Mouse (Mus musculus): ENCODE results near the gene Fmnl3.

DNA sequence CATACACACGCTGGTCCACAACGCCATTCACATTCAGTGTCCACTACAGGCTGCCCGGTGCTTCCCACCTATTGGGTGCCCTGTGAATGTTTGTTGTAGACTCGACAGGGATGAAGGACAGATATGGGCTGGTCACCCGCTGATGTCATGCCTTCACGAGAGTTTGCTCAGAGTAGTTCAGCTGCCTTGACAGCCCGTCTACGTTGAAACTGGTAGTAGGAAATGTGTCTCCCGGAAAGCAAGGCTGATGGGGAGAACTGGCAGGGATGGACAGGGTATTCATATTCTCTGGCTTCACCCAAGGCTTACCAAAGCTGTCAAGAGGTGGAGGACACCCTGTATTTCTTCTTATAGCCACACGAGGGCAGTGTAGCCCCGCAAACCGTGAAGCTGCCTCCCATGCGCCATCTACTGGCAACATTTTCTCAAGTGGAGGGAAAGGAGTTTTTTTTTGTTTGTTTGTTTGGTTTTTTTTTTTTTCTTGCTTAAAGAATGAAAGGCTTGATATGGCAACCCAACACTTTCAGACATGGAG is 46.1 kb upstream of the Fmnl3 start:
- TF ChIP-seq POLR2A (IDR thresholded peaks at IDR 0.05; ENCODE audit: borderline replicate concordance, insufficient read depth, low read length) (no peak), CTCF (IDR thresholded peaks at IDR 0.05; ENCODE audit: borderline replicate concordance, insufficient read depth, low read depth, low read length) (peak; percentile 100)
